Mouse (Mus musculus) kidney, adult 2 months (tissue): ENCODE measurements at regions not wholly inside any gene's neighbourhood (a gene's known extent, or its start where the extent isn't known, plus 50 kb on each side); places are given as distances from the start of the nearest gene placed in this dataset.

Source experiments
- DNase-seq: peaks from one replicate; pipeline ENCODE4 v3.0.0; 2021
- H3K27ac ChIP-seq: fragments of 200-500 bp; 2 replicates; pipeline ENCODE4 v1.5.1; 2012; ENCODE audit warnings: low read depth, low read length, control low read depth, inconsistent platforms; ENCODE audit not compliant: insufficient read depth
- H3K27me3 ChIP-seq: fragments of 200-500 bp; replicated peaks from 2 replicates; pipeline ENCODE4 v1.6.1; 2012; ENCODE audit warnings: mild to moderate bottlenecking, moderate library complexity, low read length, inconsistent platforms; ENCODE audit not compliant: control insufficient read depth, insufficient read depth
- H3K36me3 ChIP-seq: fragments of 200-500 bp; 2 replicates; pipeline ENCODE4 v1.6.1; 2012; ENCODE audit warnings: mild to moderate bottlenecking, moderate library complexity, low read length, inconsistent platforms; ENCODE audit not compliant: control insufficient read depth, insufficient read depth
- H3K4me1 ChIP-seq: fragments of 200-500 bp; 2 replicates; pipeline ENCODE4 v1.6.1; 2011; ENCODE audit warnings: low read length; ENCODE audit not compliant: control insufficient read depth, insufficient read depth
- H3K4me3 ChIP-seq: fragments of 200-500 bp; 2 replicates; pipeline ENCODE4 v1.5.1; 2011; ENCODE audit warnings: mild to moderate bottlenecking, low read depth, low read length, control low read depth; ENCODE audit not compliant: insufficient read depth
- CTCF ChIP-seq: fragments of 200-500 bp; conservative IDR thresholded peaks from 2 replicates; pipeline ENCODE4 v1.5.1; 2011; ENCODE audit warnings: low read depth, mild to moderate bottlenecking, control low read depth, low read length, moderate library complexity, mixed read lengths; ENCODE audit not compliant: insufficient read depth, insufficient read length
- POLR2A ChIP-seq: fragments of 200-500 bp; IDR thresholded peaks from one replicate; pipeline ENCODE4 v1.6.1; 2011; ENCODE audit warnings: low read depth, low read length, control low read depth
- WGBS: fragments of 180-500 bp; shearing (Covaris S2); methylation state at CpG from one replicate; pipeline ENCODE4 v1.1.7; 2018; 5-methylcytosine and 5-hydroxymethylcytosine counted together

GRCm38 (mm10) chr8:96843566-96843965 is 955.2 kb upstream of the Got2 start:
- Histone ChIP-seq H3K27me3 (no peaks in the 10 kb centered on the region), H3K27ac (no peak overlapping the region)

GRCm38 (mm10) chr8:96835532-96835931 is 947.2 kb upstream of the Got2 start:
- no peaks in the 10 kb centered on the region for H3K36me3 ChIP-seq
- no peak overlapping the region for H3K4me3 ChIP-seq
- H3K27me3 ChIP-seq, result no peaks in the 10 kb centered on the region
- TF ChIP-seq POLR2A, result no peak
- TF ChIP-seq CTCF, result no peak
- 78% methylated on average over 3 of the region's 3 CpGs for WGBS
- no peak for DNase-seq
- no peak overlapping the region for H3K27ac ChIP-seq
- no peaks in the 10 kb centered on the region for H3K4me1 ChIP-seq

More at GRCm38 (mm10) chr8:96843566-96843965, 955.2 kb upstream of the Got2 start:
- DNase-seq, result no peak
- Histone ChIP-seq H3K4me1 (no peaks in the 10 kb centered on the region), H3K4me3 (no peak overlapping the region), H3K36me3 (no peaks in the 10 kb centered on the region)
- no peak for TF ChIP-seq POLR2A
- no peak for TF ChIP-seq CTCF
- WGBS, result 65% methylated on average over 2 of the region's 2 CpGs

- H3K4me3 ChIP-seq, result no peak overlapping the region
- no peak overlapping the region for H3K27ac ChIP-seq
- no peaks in the 10 kb centered on the region for H3K36me3 ChIP-seq
- no peak for TF ChIP-seq POLR2A
- TF ChIP-seq CTCF, result no peak
- no peaks in the 10 kb centered on the region for H3K27me3 ChIP-seq
- H3K4me1 ChIP-seq, result no peaks in the 10 kb centered on the region
- WGBS, result 25% methylated on average over 2 of the region's 2 CpGs
- no peak for DNase-seq
Observed at GRCm38 (mm10) chr8:96834673-96835072, 946.3 kb upstream of the Got2 start.

GRCm38 (mm10) chr8:96829253-96829652 is 940.9 kb upstream of the Got2 start:
- no peak for DNase-seq
- Histone ChIP-seq H3K27ac (no peak overlapping the region), H3K4me3 (no peak overlapping the region), H3K36me3 (no peaks in the 10 kb centered on the region), H3K4me1 (no peaks in the 10 kb centered on the region), H3K27me3 (no peaks in the 10 kb centered on the region)
- TF ChIP-seq POLR2A, result no peak
- TF ChIP-seq CTCF, result no peak
- WGBS, result 96% methylated on average over 1 of the region's 1 CpGs

GRCm38 (mm10) chr8:96810550-96810949 is 922.2 kb upstream of the Got2 start:
- no peak overlapping the region for H3K4me3 ChIP-seq
- no peak for DNase-seq
- H3K27me3 ChIP-seq, result no peaks in the 10 kb centered on the region
- 86% methylated on average over 1 of the region's 1 CpGs for WGBS
- H3K4me1 ChIP-seq, result no peaks in the 10 kb centered on the region
- TF ChIP-seq CTCF (no peak), POLR2A (no peak)
- no peak overlapping the region for H3K27ac ChIP-seq
- no peaks in the 10 kb centered on the region for H3K36me3 ChIP-seq
